8 mouse cellular contexts compared by ENCODE assay signal in genomic region chr7:130288719-130289427, GRCm38 (mm10).
DNase-seq lines count a peak whose midpoint lies in the region; ATAC-seq lines count a peak whose summit lies in the region.

No protein-coding gene starts in this region.

- no peak overlapping the region for H3K4me3 ChIP-seq in lung, embryonic 15.5 days

- peak; percentile 26 to 33 for DNase-seq in cerebellum, postnatal 14 days
- DNase-seq in cerebellum, adult 9-11 months, result no peak
- DNase-seq in urinary bladder, adult 2 months (ENCODE audit: low spot score), result peak; percentile 48
- DNase-seq in urinary bladder, postnatal 10 days (ENCODE audit: low spot score), result no peak
- DNase-seq in thymus, postnatal 25 days, result no peak
- DNase-seq in frontal cortex, adult 2 months (ENCODE audit: extremely low spot score in 1 of 2, low spot score in 1 of 2), result no peak

- H3K36me3 ChIP-seq in lung, embryonic 15.5 days, result no peaks in the 10 kb centered on the region

- WGBS in lung, embryonic 15.5 days, result 33% methylated on average over 11 of the region's 11 CpGs

- peak overlapping the region; percentile 33 for H3K4me2 ChIP-seq in lung, embryonic 15.5 days

- peaks cover 32% of the 10 kb centered on the region for H3K4me1 ChIP-seq in lung, embryonic 15.5 days

- H3K9me3 ChIP-seq in lung, embryonic 15.5 days, result no peaks in the 10 kb centered on the region

- H3K27ac ChIP-seq in lung, embryonic 15.5 days, result peak overlapping the region; percentile 71

- ATAC-seq in lung, embryonic 15.5 days (ENCODE audit: borderline replicate concordance, extremely low read depth, low FRiP score, low TSS enrichment), result peak; percentile 61; the same call in 1 of the 2 replicates
- ATAC-seq in megakaryocyte, adult 5-6 weeks (ENCODE audit: poor library complexity, severe bottlenecking), result no peak

- no peaks in the 10 kb centered on the region for H3K27me3 ChIP-seq in lung, embryonic 15.5 days

- H3K9ac ChIP-seq in lung, embryonic 15.5 days, result no peak overlapping the region

Comparison
In these comparisons a context has a peak if more than half of its experiments do, and no peak if none do; other contexts are left out.
1. DNase-seq: peak in cerebellum, postnatal 14 days (2 of 2) and urinary bladder, adult 2 months (single experiment); none in cerebellum, adult 9-11 months (single experiment), urinary bladder, postnatal 10 days (single experiment), thymus, postnatal 25 days (single experiment) and frontal cortex, adult 2 months (0 of 2).